Mouse (Mus musculus) bone marrow macrophage, adult 2 months (primary cell): Measurements from ENCODE around the gene Sh3rf3. TPM values are rescaled to one million over a fixed set of nuclear protein-coding genes. Genes with fewer than 3 reads are reported as not detected.
A peak's percentile ranks its signal among the peaks of the same experiment; 100 is the strongest.
"Not testable (repeated sequence)": the region's sequence is repeated elsewhere in the genome, so short reads cannot be mapped to it uniquely, and the experiment has no call there.

ENCODE experiments used
- H3K27ac ChIP-seq: 2 replicates; pipeline ENCODE4 v1.5.1; 2012; ENCODE audit warnings: low read depth, low read length; ENCODE audit not compliant: insufficient read depth
- H3K4me1 ChIP-seq: 2 replicates; pipeline ENCODE4 v1.6.1; 2012; ENCODE audit warnings: low read length; ENCODE audit not compliant: control insufficient read depth, insufficient read depth
- H3K4me3 ChIP-seq: 2 replicates; pipeline ENCODE4 v1.5.1; 2012; ENCODE audit warnings: mild to moderate bottlenecking, low read length, moderate library complexity; ENCODE audit not compliant: insufficient read depth
- CTCF ChIP-seq: IDR thresholded peaks from 2 replicates; pipeline ENCODE4 v1.5.1; 2012; ENCODE audit warnings: low read depth, mild to moderate bottlenecking, low read length, moderate library complexity
- POLR2A ChIP-seq: IDR thresholded peaks from 2 replicates; pipeline ENCODE4 v1.6.1; 2012; ENCODE audit warnings: mild to moderate bottlenecking, low read depth, low read length, borderline replicate concordance
- polyA plus RNA-seq: library from polyadenylated mRNA; stranded (reverse); fragments of >200 nt; gene quantifications from 2 replicates; pipeline ENCODE4 v1.2.4, GENCODE M21; 2012; ENCODE audit not compliant: missing spikeins, insufficient read depth, insufficient read length

Gene Sh3rf3
- polyA plus RNA-seq, 1 experiment = not detected

- no peak for TF ChIP-seq POLR2A
- TF ChIP-seq CTCF = no peak
- no peak overlapping the region for H3K27ac ChIP-seq
- H3K4me3 ChIP-seq = no peak overlapping the region
- no peaks in the 10 kb centered on the region for H3K4me1 ChIP-seq
Measured at GRCm38 (mm10) chr10:59091988-59092387, 278.8 kb downstream of the Sh3rf3 start.

- not testable (repeated sequence) for H3K27ac ChIP-seq, H3K4me1 ChIP-seq, H3K4me3 ChIP-seq
Measured at GRCm38 (mm10) chr10:59103076-59103475, 289.9 kb downstream of the Sh3rf3 start.

- Histone ChIP-seq H3K4me1 (no peaks in the 10 kb centered on the region), H3K4me3 (no peak overlapping the region), H3K27ac (no peak overlapping the region)
- TF ChIP-seq CTCF (no peak), POLR2A (no peak)
Measured at GRCm38 (mm10) chr10:59104683-59105082, 291.5 kb downstream of the Sh3rf3 start.

GRCm38 (mm10) chr10:59105885-59106284, 292.7 kb downstream of the Sh3rf3 start:
- no peak overlapping the region for H3K27ac ChIP-seq
- H3K4me3 ChIP-seq = no peak overlapping the region
- no peak for TF ChIP-seq POLR2A
- no peak for TF ChIP-seq CTCF
- H3K4me1 ChIP-seq = no peaks in the 10 kb centered on the region

- no peak for TF ChIP-seq POLR2A
- Histone ChIP-seq H3K27ac (no peak overlapping the region), H3K4me1 (no peaks in the 10 kb centered on the region), H3K4me3 (no peak overlapping the region)
Measured at GRCm38 (mm10) chr10:59106644-59107043, 293.5 kb downstream of the Sh3rf3 start.

- Histone ChIP-seq H3K4me3 (no peak overlapping the region), H3K27ac (no peak overlapping the region), H3K4me1 (peaks cover 2% of the 10 kb centered on the region; the same call in 1 of the 2 replicates)
- TF ChIP-seq CTCF (peak; percentile 94), POLR2A (no peak)
Measured at GRCm38 (mm10) chr10:59109015-59109414, 295.9 kb downstream of the Sh3rf3 start.

GRCm38 (mm10) chr10:59110386-59110785, 297.2 kb downstream of the Sh3rf3 start:
- TF ChIP-seq POLR2A (no peak), CTCF (no peak)
- no peak overlapping the region for H3K27ac ChIP-seq
- no peak overlapping the region for H3K4me3 ChIP-seq
- peaks cover 2% of the 10 kb centered on the region; the same call in 1 of the 2 replicates for H3K4me1 ChIP-seq

GRCm38 (mm10) chr10:59112755-59113154, 299.6 kb downstream of the Sh3rf3 start:
- TF ChIP-seq CTCF (no peak), POLR2A (no peak)
- H3K4me3 ChIP-seq = no peak overlapping the region
- H3K4me1 ChIP-seq = peaks cover 2% of the 10 kb centered on the region; the same call in 1 of the 2 replicates
- no peak overlapping the region for H3K27ac ChIP-seq

GRCm38 (mm10) chr10:59113386-59113785, 300.2 kb downstream of the Sh3rf3 start:
- Histone ChIP-seq H3K4me1 (peaks cover 2% of the 10 kb centered on the region; the same call in 1 of the 2 replicates), H3K4me3 (no peak overlapping the region), H3K27ac (no peak overlapping the region)
- TF ChIP-seq CTCF = no peak

GRCm38 (mm10) chr10:59114535-59115291, 301.6 kb downstream of the Sh3rf3 start:
- peaks cover 2% of the 10 kb centered on the region; the same call in 1 of the 2 replicates for H3K4me1 ChIP-seq
- TF ChIP-seq CTCF = no peak
- no peak for TF ChIP-seq POLR2A
- no peak overlapping the region for H3K27ac ChIP-seq
- H3K4me3 ChIP-seq = no peak overlapping the region
